Mouse (Mus musculus) testis, adult 2 months (tissue): Measurements from ENCODE around the gene Slc25a11. TPM values are rescaled to one million over a fixed set of nuclear protein-coding genes. Genes with fewer than 3 reads are reported as not detected.

Experiments used
- H3K27ac ChIP-seq: fragments of 200-500 bp; 2 replicates; pipeline ENCODE4 v1.5.1; 2012; ENCODE audit warnings: low read depth, low read length; ENCODE audit not compliant: control insufficient read depth, insufficient read depth
- H3K27me3 ChIP-seq: fragments of 200-500 bp; 2 replicates; pipeline ENCODE4 v1.6.1; 2012; ENCODE audit warnings: mild to moderate bottlenecking, low read length, moderate library complexity; ENCODE audit not compliant: control insufficient read depth, insufficient read depth
- H3K36me3 ChIP-seq: fragments of 200-500 bp; 2 replicates; pipeline ENCODE4 v1.6.1; 2012; ENCODE audit warnings: mild to moderate bottlenecking, low read length; ENCODE audit not compliant: control insufficient read depth, insufficient read depth
- H3K4me1 ChIP-seq: fragments of 200-500 bp; 2 replicates; pipeline ENCODE4 v1.6.1; 2012; ENCODE audit warnings: low read length; ENCODE audit not compliant: control insufficient read depth, insufficient read depth
- H3K4me3 ChIP-seq: fragments of 200-500 bp; 2 replicates; pipeline ENCODE4 v1.5.1; 2012; ENCODE audit warnings: low read depth, mild to moderate bottlenecking, low read length, moderate library complexity, mixed read lengths; ENCODE audit not compliant: control insufficient read depth
- CTCF ChIP-seq: fragments of 200-500 bp; IDR thresholded peaks from 2 replicates; pipeline ENCODE4 v1.5.1; 2012; ENCODE audit warnings: low read depth, mild to moderate bottlenecking, inconsistent platforms, low read length, moderate library complexity; ENCODE audit not compliant: control insufficient read depth, insufficient read depth, insufficient replicate concordance
- POLR2A ChIP-seq: fragments of 200-500 bp; IDR thresholded peaks from 2 replicates; pipeline ENCODE4 v1.6.1; 2012; ENCODE audit warnings: low read depth, mild to moderate bottlenecking, inconsistent platforms, low read length, moderate library complexity; ENCODE audit not compliant: control insufficient read depth
- polyA plus RNA-seq: library from polyadenylated mRNA; depleted of rRNA; stranded (reverse); fragments of >200 nt; gene quantifications from 2 replicates; pipeline ENCODE4 v1.2.3, GENCODE M21; 2012

Gene Slc25a11
- polyA plus RNA-seq, 1 experiment: 27.2 TPM

- peak overlapping the region; percentile 95 for H3K4me3 ChIP-seq
- no peaks in the 10 kb centered on the region for H3K27me3 ChIP-seq
- TF ChIP-seq CTCF (no peak), POLR2A (0 out of 2 replicates have a peak, but pooled peaks have one; percentile 5)
- H3K36me3 ChIP-seq: no peaks in the 10 kb centered on the region; the same call in 1 of the 2 replicates
- peaks cover 16% of the 10 kb centered on the region for H3K4me1 ChIP-seq
- peak overlapping the region; percentile 96 for H3K27ac ChIP-seq
Measured at GRCm38 (mm10) chr11:70668335-70668770, 21.1 kb upstream of the Slc25a11 start.

DNA sequence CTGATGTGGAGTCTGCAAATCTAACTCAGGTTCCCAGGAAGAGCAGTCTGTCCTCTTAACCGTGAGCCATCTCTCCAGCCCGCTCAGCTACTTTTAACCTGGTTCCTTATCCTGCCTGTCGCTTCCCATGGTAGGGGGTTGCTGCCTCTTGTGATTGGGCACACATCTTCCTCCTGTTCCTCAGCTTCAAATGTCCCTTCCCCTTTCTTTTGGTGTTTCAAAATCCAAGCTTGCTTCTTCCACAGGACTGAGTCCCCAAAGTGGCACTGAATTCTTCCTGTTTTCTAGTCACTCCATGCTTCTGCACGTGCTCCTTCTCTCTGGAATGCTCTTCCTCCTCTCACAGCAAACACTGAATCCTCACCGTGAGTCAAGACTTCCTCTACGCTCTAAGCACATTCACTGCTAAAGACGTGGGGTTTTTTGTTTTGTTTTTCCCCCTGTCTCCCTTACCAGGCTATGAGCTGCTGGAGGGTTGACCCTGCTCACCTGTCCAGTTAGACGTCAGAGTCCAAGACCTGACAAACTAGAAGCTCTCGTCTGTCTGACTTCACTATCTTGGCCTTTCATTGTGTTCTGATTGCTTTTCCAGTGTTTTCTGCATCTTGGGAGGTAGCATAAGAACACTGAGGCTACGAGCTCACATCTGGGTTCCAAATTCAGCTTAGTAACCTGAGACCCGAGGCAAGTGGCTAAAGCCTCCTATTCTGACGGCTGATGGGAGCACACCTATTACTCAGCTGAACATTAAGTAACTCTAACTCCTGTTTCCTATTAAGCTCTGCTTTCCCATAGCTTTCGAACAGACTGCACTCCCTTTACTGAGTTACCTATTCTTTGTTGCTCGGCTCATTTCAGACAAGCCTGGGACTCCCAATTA is 20.2 kb upstream of the Slc25a11 start:
- Histone ChIP-seq H3K4me1 (peaks cover 16% of the 10 kb centered on the region), H3K27ac (no peak overlapping the region), H3K36me3 (no peaks in the 10 kb centered on the region; the same call in 1 of the 2 replicates), H3K27me3 (no peaks in the 10 kb centered on the region), H3K4me3 (peak overlapping the region; percentile 3; the same call in 1 of the 2 replicates)
- TF ChIP-seq CTCF (no peak), POLR2A (no peak)

GRCm38 (mm10) chr11:70666687-70667086 is 19.4 kb upstream of the Slc25a11 start:
- H3K36me3 ChIP-seq: no peaks in the 10 kb centered on the region; the same call in 1 of the 2 replicates
- no peaks in the 10 kb centered on the region for H3K27me3 ChIP-seq
- no peak overlapping the region for H3K4me3 ChIP-seq
- H3K27ac ChIP-seq: no peak overlapping the region
- TF ChIP-seq CTCF (no peak), POLR2A (no peak)
- H3K4me1 ChIP-seq: peaks cover 16% of the 10 kb centered on the region

DNA sequence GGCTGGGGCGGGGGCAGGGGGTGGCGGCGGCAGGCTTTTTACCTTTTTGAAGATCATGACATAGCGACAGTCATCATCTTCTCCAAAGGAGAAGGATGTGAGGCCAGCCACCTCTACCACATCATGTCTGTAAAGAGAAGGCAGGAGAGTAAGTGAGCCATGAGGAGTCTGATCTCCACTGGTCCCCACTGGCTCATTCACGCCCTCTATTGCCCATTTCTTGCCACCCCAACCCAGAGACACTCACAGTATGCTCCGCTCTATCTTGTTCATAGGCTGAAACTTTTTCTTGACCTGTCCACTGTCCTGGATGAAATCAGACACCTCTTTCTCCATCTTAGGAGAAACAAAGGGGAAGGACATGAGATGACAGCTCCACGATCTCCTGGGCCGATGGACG is 17.5 kb upstream of the Slc25a11 start:
- TF ChIP-seq POLR2A (no peak), CTCF (no peak)
- H3K27ac ChIP-seq: no peak overlapping the region
- H3K36me3 ChIP-seq: no peaks in the 10 kb centered on the region; the same call in none of the 2 replicates
- H3K4me1 ChIP-seq: peaks cover 7% of the 10 kb centered on the region
- no peaks in the 10 kb centered on the region for H3K27me3 ChIP-seq
- H3K4me3 ChIP-seq: no peak overlapping the region

DNA sequence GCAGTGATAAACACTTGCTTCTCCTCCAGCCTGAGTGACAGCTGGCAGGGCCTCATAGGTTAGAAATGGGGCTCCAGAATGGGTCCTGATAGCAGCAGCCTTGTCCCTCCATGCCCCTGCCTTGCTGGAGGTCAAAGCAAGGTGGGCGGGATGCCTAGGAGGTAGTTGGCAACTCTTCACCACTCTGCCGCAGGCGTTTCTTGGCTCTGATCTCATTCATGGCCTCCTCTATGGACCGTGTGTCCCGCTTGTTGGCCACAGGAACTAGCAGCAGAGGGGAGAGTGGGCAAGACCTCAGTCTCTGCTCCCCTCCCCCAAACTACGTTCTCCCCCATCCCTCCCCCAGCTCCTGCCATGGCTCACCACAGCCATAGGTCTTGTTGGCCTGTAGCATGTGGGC is 16.7 kb upstream of the Slc25a11 start:
- TF ChIP-seq POLR2A: no peak
- no peak for TF ChIP-seq CTCF
- Histone ChIP-seq H3K4me3 (no peak overlapping the region), H3K4me1 (peaks cover 4% of the 10 kb centered on the region), H3K27me3 (no peaks in the 10 kb centered on the region), H3K36me3 (no peaks in the 10 kb centered on the region; the same call in none of the 2 replicates), H3K27ac (no peak overlapping the region)

GRCm38 (mm10) chr11:70663101-70663500 is 15.8 kb upstream of the Slc25a11 start:
- no peak overlapping the region for H3K4me3 ChIP-seq
- H3K27ac ChIP-seq: no peak overlapping the region
- no peaks in the 10 kb centered on the region for H3K27me3 ChIP-seq
- H3K36me3 ChIP-seq: no peaks in the 10 kb centered on the region; the same call in none of the 2 replicates
- no peaks in the 10 kb centered on the region for H3K4me1 ChIP-seq
- TF ChIP-seq POLR2A (no peak), CTCF (no peak)

GRCm38 (mm10) chr11:70660571-70660970 is 13.3 kb upstream of the Slc25a11 start:
- Histone ChIP-seq H3K4me1 (peaks cover 16% of the 10 kb centered on the region), H3K4me3 (no peak overlapping the region), H3K27ac (no peak overlapping the region), H3K27me3 (no peaks in the 10 kb centered on the region), H3K36me3 (no peaks in the 10 kb centered on the region; the same call in none of the 2 replicates)
- TF ChIP-seq CTCF: no peak
- TF ChIP-seq POLR2A: no peak
